Mouse (Mus musculus) ES-E14 (cell line): Measurements from ENCODE around the gene Spef1. TPM values are rescaled to one million over a fixed set of nuclear protein-coding genes. Genes with fewer than 3 reads are reported as not detected.

Experiments
- DNase-seq: peaks from one replicate; pipeline ENCODE4 v3.0.0-alpha.2; 2013; ENCODE audit warnings: low read depth, low spot score
- H3K27ac ChIP-seq: 2 replicates; pipeline ENCODE4 v1.5.1; 2012; ENCODE audit warnings: low read depth, mild to moderate bottlenecking, low read length, moderate library complexity, mixed read lengths; ENCODE audit not compliant: poor library complexity, insufficient read depth, severe bottlenecking
- H3K36me3 ChIP-seq: 2 replicates; pipeline ENCODE4 v1.6.1; 2012; ENCODE audit warnings: mild to moderate bottlenecking, low read length, moderate library complexity, mixed read lengths; ENCODE audit not compliant: control insufficient read depth, poor library complexity, insufficient read depth, severe bottlenecking
- H3K4me1 ChIP-seq, 2 experiments: fragments of 150-350 bp in 1 of 2; sonication (generic) in 1 of 2; 2 replicates each; pipeline ENCODE4 v1.6.1; 2012; ENCODE audit warnings: low read length in 2 of 2, mild to moderate bottlenecking in 1 of 2, mixed read lengths in 1 of 2; ENCODE audit not compliant: control insufficient read depth in 2 of 2, insufficient read depth in 2 of 2, poor library complexity in 1 of 2
- H3K4me3 ChIP-seq, 2 experiments: fragments of 150-350 bp in 1 of 2; sonication (generic) in 1 of 2; 2 replicates each; pipeline ENCODE4 v1.5.1; 2012; ENCODE audit warnings: low read length in 2 of 2, low read depth in 1 of 2, mild to moderate bottlenecking in 1 of 2, mixed read lengths in 1 of 2; ENCODE audit not compliant: insufficient read depth in 1 of 2, poor library complexity in 1 of 2, severe bottlenecking in 1 of 2
- H3K9ac ChIP-seq: 2 replicates; pipeline ENCODE4 v1.6.1; 2012; ENCODE audit warnings: low read depth, mild to moderate bottlenecking, low read length, mixed read lengths; ENCODE audit not compliant: poor library complexity, insufficient read depth, severe bottlenecking
- H3K9me3 ChIP-seq: fragments of 150-350 bp; sonication (generic); 2 replicates; pipeline ENCODE4 v1.6.1; 2012; ENCODE audit warnings: low read depth, mild to moderate bottlenecking, low read length; ENCODE audit not compliant: control insufficient read depth, insufficient read depth
- CHD2 ChIP-seq: IDR thresholded peaks from 2 replicates; pipeline ENCODE4 v1.6.1; 2014; ENCODE audit warnings: mild to moderate bottlenecking, low read depth, low read length, inconsistent platforms
- HCFC1 ChIP-seq: IDR thresholded peaks from 2 replicates; pipeline ENCODE4 v1.6.1; 2012; ENCODE audit warnings: low read length, inconsistent platforms, borderline replicate concordance; ENCODE audit not compliant: insufficient read depth
- MAFK ChIP-seq: IDR thresholded peaks from 2 replicates; pipeline ENCODE4 v1.6.1; 2014; ENCODE audit warnings: mild to moderate bottlenecking, low read depth, low read length, inconsistent platforms; ENCODE audit not compliant: insufficient read depth
- ZC3H11A ChIP-seq: IDR thresholded peaks from 2 replicates; pipeline ENCODE4 v1.6.1; 2012; ENCODE audit warnings: low read depth, mild to moderate bottlenecking, inconsistent platforms, low read length, borderline replicate concordance
- ZNF384 ChIP-seq: IDR thresholded peaks from 2 replicates; pipeline ENCODE4 v1.6.1; 2012; ENCODE audit warnings: low read depth, low read length, inconsistent platforms
- in situ Hi-C, 2 experiments: fragments of 600-800 bp; cut with MboI; formaldehyde crosslinking; loops; one replicate each; pipeline ENCODE4 v1.15.1; 2025; ENCODE audit warnings: low sequenced_read_pairs in 2 of 2, inconsistent platforms in 1 of 2; ENCODE audit not compliant: unreplicated experiment in 2 of 2
- total RNA-seq: library from RNA; depleted of rRNA; stranded (reverse); fragments of 300-350 nt; gene quantifications from 2 replicates; pipeline ENCODE4 v1.2.3, GENCODE M21; 2012

Gene Spef1
- total RNA-seq, 1 experiment = 1.5 TPM

DNA sequence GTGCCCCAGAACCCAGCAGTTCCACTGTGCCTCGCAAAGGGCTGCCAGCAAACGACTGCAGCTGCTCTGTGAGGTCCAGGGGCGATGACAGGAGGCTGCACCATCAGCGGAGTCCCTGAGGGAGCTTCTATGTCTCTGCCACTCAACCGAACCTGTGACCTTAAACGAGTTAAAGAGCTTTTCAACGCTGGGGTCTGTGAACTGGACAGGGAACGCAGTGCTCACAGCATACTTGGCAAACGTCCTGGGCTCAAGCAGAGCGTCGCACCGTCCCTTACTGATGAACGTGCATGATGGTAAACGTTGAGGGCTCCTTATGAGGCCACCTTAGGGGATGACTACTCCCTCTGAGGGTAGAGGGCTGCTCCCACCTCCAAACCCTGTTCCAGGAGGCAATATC, 739 bp downstream of the Spef1 start:
- H3K36me3 ChIP-seq = no peaks in the 10 kb centered on the region
- TF ChIP-seq HCFC1 (no peak), CHD2 (no peak), ZNF384 (no peak), ZC3H11A (no peak), MAFK (no peak)
- H3K4me3 ChIP-seq = peak overlapping the region; percentile 75 to 90
- in situ Hi-C loops = no loop called here
- peak overlapping the region; percentile 48 for H3K9ac ChIP-seq
- no peaks in the 10 kb centered on the region for H3K9me3 ChIP-seq
- DNase-seq = no peak
- H3K4me1 ChIP-seq = peaks cover 0 to 11% of the 10 kb centered on the region in 2 experiments; a peak in 3 of 4 replicates
- no peak overlapping the region for H3K27ac ChIP-seq

- DNase-seq = peak; percentile 68
- peak; percentile 25; the same call in 1 of the 2 replicates for TF ChIP-seq HCFC1
- TF ChIP-seq ZC3H11A = no peak
- H3K9me3 ChIP-seq = no peaks in the 10 kb centered on the region
- H3K36me3 ChIP-seq = no peaks in the 10 kb centered on the region; the same call in 1 of the 2 replicates
- peak within 1 kb of the TSS; percentile 85 for H3K9ac ChIP-seq
- peaks cover 4 to 21% of the 10 kb centered on the region in 2 experiments for H3K4me1 ChIP-seq
- H3K27ac ChIP-seq = 0 out of 2 replicates have a peak within 1 kb of the TSS, but pooled peaks have one; percentile 27
- in situ Hi-C loops = no loop called here
- H3K4me3 ChIP-seq = peak within 1 kb of the TSS; percentile 75 to 96
Measured at GRCm38 (mm10) chr2:131179990-131180587, 7.0 kb downstream of the Spef1 start, which contains the start of gene Cenpb. Cenpb (minus strand) TSS chr2:131180067.

DNA sequence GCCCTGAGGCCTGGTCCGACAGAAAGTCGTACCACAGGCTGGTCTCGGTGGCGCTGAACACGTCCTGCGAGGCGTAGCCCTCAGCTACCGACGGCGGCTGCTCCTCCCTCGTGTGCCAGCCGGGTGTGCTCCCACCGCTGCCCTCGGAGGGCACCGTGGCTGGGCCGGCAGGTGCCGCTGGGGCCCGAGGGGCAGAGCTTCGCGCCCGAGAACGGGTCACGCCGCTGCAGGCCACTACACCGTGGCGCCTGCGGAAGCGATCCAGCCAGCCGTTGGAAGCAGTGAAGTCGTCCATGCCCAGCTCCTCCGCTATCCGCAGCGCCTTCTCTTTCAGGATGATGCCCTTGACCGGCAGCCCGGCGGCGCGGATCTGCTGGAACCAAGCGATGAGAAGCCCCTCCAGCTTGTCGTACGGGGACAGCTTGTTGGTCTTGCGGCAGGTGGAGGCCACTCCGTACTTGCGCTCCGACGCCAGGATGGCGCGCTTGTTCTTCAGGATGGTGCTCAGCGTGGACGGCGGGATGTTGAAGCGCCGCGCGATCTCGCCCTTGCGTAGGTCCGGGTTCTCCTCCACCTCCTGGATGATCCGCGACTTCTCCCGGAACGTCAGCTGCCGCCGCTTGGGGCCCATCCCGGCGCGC, 7.7 kb downstream of the Spef1 start:
- in situ Hi-C loops = no loop called here
- no peak for DNase-seq
- peak overlapping the region; percentile 85 for H3K9ac ChIP-seq
- H3K9me3 ChIP-seq = no peaks in the 10 kb centered on the region
- no peaks in the 10 kb centered on the region; the same call in 1 of the 2 replicates for H3K36me3 ChIP-seq
- TF ChIP-seq HCFC1 (no peak), MAFK (no peak), ZC3H11A (no peak), ZNF384 (no peak), CHD2 (no peak)
- peak overlapping the region; percentile 75 to 92 for H3K4me3 ChIP-seq
- H3K4me1 ChIP-seq = peaks cover 4 to 23% of the 10 kb centered on the region in 2 experiments
- no peak overlapping the region for H3K27ac ChIP-seq

DNA sequence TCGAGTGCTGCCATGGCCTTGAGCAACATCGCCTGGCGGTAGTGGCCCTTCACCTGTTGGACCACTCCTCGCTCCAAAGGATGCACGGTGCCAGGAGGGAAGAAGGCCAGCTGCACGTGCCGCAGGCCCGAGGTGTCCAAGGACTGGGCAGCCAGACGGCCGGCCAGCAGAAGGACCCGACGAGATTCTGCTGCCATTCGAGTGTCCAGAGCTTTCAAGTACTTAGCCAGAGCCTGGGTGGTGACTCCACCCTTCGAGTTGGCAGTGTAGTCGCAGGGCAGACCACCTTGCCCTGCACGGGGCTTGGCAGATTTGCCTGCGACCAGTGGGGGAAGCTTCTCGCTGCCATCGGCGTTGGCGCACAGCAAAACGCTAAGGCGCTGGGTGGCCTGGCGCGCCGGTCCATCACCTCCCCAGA, 8.2 kb downstream of the Spef1 start:
- Histone ChIP-seq H3K4me3 (peak overlapping the region; percentile 75 to 92), H3K9me3 (no peaks in the 10 kb centered on the region), H3K9ac (peak overlapping the region; percentile 85), H3K36me3 (no peaks in the 10 kb centered on the region; the same call in 1 of the 2 replicates), H3K27ac (no peak overlapping the region), H3K4me1 (peaks cover 4 to 23% of the 10 kb centered on the region in 2 experiments)
- no peak for DNase-seq
- in situ Hi-C loops = no loop called here
- no peak for TF ChIP-seq MAFK
- no peak for TF ChIP-seq ZC3H11A
- no peak for TF ChIP-seq ZNF384
- no peak for TF ChIP-seq HCFC1
- TF ChIP-seq CHD2 = no peak

DNA sequence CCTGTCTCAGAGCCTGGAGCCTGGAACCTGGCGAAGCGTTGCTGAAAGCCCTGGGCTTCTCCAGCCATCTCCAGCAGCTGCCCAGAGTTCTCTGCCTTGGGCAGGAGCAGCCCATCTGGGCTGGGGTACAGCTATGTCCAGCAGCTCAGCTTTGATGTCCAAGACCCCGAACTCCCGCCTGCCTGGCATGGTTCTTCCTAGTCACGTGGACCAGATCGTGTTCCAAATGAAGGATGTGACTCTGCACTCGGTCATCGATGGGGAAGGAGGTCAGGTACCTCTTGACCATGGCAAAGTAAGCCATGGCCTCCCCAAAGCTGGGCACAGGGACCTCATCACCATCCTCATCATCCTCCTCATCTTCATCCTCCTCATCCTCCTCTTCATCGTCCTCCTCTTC, 9.2 kb downstream of the Spef1 start:
- no peak overlapping the region for H3K27ac ChIP-seq
- in situ Hi-C loops = no loop called here
- no peak overlapping the region for H3K9ac ChIP-seq
- no peaks in the 10 kb centered on the region; the same call in 1 of the 2 replicates for H3K36me3 ChIP-seq
- TF ChIP-seq MAFK = no peak
- no peak for TF ChIP-seq ZNF384
- no peak for TF ChIP-seq HCFC1
- TF ChIP-seq ZC3H11A = no peak
- no peak overlapping the region for H3K4me3 ChIP-seq
- no peak for DNase-seq
- peaks cover 4 to 23% of the 10 kb centered on the region in 2 experiments for H3K4me1 ChIP-seq
- H3K9me3 ChIP-seq = no peaks in the 10 kb centered on the region
